Mouse (Mus musculus) neural tube, embryonic 13.5 days (tissue): Measurements from ENCODE around the gene Arhgef7. TPM values are rescaled to one million over a fixed set of nuclear protein-coding genes. Genes with fewer than 3 reads are reported as not detected.

Experiments
- ATAC-seq: fragments of 200-750 bp; cut with Nextera tagmentation; 2 replicates; pipeline ENCODE4 v1.8.0; 2017; ENCODE audit warnings: low read depth, mild to moderate bottlenecking, moderate TSS enrichment, moderate library complexity
- H3K27ac ChIP-seq: fragments of 300-500 bp; sonication (generic); replicated peaks from 2 replicates; pipeline ENCODE4 v1.5.1; 2015; ENCODE audit warnings: moderate library complexity, mild to moderate bottlenecking, inconsistent platforms
- H3K27me3 ChIP-seq: fragments of 300-500 bp; sonication (generic); 2 replicates; pipeline ENCODE4 v1.6.1; 2015; ENCODE audit warnings: mild to moderate bottlenecking, inconsistent platforms
- H3K36me3 ChIP-seq: fragments of 300-500 bp; sonication (generic); 2 replicates; pipeline ENCODE4 v1.6.1; 2015; ENCODE audit warnings: mild to moderate bottlenecking, inconsistent platforms
- H3K4me1 ChIP-seq: fragments of 300-500 bp; sonication (generic); replicated peaks from 2 replicates; pipeline ENCODE4 v1.6.1; 2015; ENCODE audit warnings: inconsistent platforms
- H3K4me2 ChIP-seq: fragments of 300-500 bp; sonication (generic); 2 replicates; pipeline ENCODE4 v1.6.1; 2015; ENCODE audit warnings: inconsistent platforms, mild to moderate bottlenecking, moderate library complexity
- H3K4me3 ChIP-seq: fragments of 300-500 bp; sonication (generic); 2 replicates; pipeline ENCODE4 v1.5.1; 2015; ENCODE audit warnings: mild to moderate bottlenecking, inconsistent platforms
- H3K9ac ChIP-seq: fragments of 300-500 bp; sonication (generic); 2 replicates; pipeline ENCODE4 v1.6.1; 2015; ENCODE audit warnings: moderate library complexity, mild to moderate bottlenecking, inconsistent platforms
- H3K9me3 ChIP-seq: fragments of 300-500 bp; sonication (generic); 2 replicates; pipeline ENCODE4 v1.6.1; 2016; ENCODE audit warnings: inconsistent platforms
- WGBS: fragments of 180-500 bp; shearing (Covaris S2); methylation state at CpG from one replicate; pipeline ENCODE4 v1.1.7; 2015; 5-methylcytosine and 5-hydroxymethylcytosine counted together
- polyA plus RNA-seq: library from polyadenylated mRNA; unstranded; fragments of >200 nt; fragmentation: Nextera tagmentation; extraction: Ambion mirVana; gene quantifications from 2 replicates; pipeline ENCODE4 v1.2.1, GENCODE M21; 2015

Arhgef7 gene
- polyA plus RNA-seq, 1 experiment from 2014 or later, result 61.6 TPM

DNA sequence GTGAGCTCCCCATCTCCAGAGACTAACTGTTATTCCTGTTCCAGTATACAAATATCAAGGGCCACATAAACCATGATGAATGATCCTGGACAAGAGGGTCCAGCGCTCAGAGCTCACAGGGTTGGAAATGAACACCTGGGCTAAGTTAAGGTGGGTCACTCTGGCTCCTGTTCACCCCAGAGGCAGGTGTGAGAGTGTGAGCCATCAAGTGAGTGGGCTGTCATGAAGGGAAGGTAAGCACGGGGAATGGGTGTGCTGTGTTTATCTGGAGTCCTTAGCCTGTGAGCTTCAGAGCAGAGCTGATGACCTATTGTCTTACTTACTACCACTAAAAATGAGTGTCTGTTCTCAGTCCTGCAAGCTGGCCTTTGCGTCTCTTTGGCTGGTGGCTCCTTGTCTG is 157.1 kb downstream of the Arhgef7 start:
- no peak overlapping the region for H3K4me2 ChIP-seq
- no peak for ATAC-seq
- peaks cover 15% of the 10 kb centered on the region; the same call in 1 of the 2 replicates for H3K9me3 ChIP-seq
- H3K4me3 ChIP-seq, result no peak overlapping the region
- no peaks in the 10 kb centered on the region for H3K36me3 ChIP-seq
- H3K27me3 ChIP-seq, result no peaks in the 10 kb centered on the region
- no peak overlapping the region for H3K27ac ChIP-seq
- peaks cover 26% of the 10 kb centered on the region for H3K4me1 ChIP-seq
- 99% methylated on average over 3 of the region's 3 CpGs for WGBS
- H3K9ac ChIP-seq, result no peak overlapping the region

Other genes starting within 250 kb of the Arhgef7 start
- 1.4 and 1.5 TPM in 2 replicates for gene Rab20, start 249.0 kb upstream of the Arhgef7 start, polyA plus RNA-seq
- 148 and 150 TPM in 2 replicates for gene Naxd, start 230.2 kb upstream of the Arhgef7 start, polyA plus RNA-seq
- gene Cars2, start 176.9 kb upstream of the Arhgef7 start, polyA plus RNA-seq, result 25.1 and 25.4 TPM in 2 replicates
- 54.4 and 56.9 TPM in 2 replicates for gene Ing1, start 172.2 kb upstream of the Arhgef7 start, polyA plus RNA-seq
- 79.2 and 81.6 TPM in 2 replicates for gene Ankrd10, start 92.0 kb upstream of the Arhgef7 start, polyA plus RNA-seq
- not detected in 2 replicates for gene 1700016D06Rik, start 26.7 kb upstream of the Arhgef7 start, polyA plus RNA-seq
- gene Tex29, start 112.8 kb downstream of the Arhgef7 start, polyA plus RNA-seq, result 0.43 TPM in 1 of 2 replicates, not detected in the other